Mouse (Mus musculus) liver, adult (tissue): ENCODE data around the gene Arhgef17.

Source experiments
- GATA4 ChIP-seq: IDR thresholded peaks from 2 replicates; pipeline ENCODE4 v1.6.1; 2014; ENCODE audit warnings: mild to moderate bottlenecking, low read length; ENCODE audit not compliant: insufficient replicate concordance

The Arhgef17 gene

DNA sequence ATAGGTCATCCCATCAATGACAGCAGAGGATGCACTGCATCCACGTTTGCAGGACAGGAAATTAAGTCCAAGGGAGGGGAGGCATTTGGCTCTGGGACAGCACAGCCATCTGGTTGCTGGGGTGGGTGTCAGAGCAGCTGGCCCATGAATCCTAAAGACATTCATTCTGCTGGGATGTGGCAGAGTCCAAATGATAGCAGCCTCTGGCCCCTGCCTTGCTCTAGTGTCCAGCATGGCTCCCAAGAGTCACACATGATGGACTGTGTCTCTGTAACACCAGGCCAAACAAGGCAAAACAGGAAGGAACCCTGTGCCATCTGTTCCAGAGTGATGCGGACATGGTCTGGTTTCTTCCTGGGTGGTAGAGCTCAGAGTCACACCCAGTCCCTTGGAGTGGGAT, 20.0 kb upstream of the Arhgef17 start:
- no peak for TF ChIP-seq GATA4

DNA sequence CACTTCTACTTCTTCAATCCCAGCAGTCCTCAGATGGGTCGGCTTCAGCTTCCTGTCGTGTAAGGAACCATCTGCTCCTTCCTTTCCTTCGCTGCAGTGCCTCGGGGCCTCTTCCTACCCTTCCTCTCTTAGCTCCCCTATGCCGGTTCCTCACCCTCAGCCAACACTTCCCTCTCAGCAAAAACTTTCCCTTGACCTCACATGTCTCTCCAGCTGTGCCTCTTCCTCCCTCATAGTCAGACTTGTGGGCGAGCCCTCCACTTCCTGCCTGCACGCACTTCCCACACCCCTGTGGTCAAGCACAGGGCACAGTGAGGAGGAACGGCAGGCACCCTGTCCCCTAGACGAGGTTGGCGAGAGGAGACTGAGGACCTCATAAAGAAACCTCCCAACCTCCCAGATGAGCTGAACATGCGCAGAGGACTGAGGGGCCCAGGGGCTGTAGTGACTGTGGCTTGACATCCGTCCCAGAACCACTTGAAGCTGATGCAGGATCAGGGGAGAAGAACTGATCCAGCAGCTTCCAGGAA, 18.6 kb upstream of the Arhgef17 start:
- no peak for TF ChIP-seq GATA4

DNA sequence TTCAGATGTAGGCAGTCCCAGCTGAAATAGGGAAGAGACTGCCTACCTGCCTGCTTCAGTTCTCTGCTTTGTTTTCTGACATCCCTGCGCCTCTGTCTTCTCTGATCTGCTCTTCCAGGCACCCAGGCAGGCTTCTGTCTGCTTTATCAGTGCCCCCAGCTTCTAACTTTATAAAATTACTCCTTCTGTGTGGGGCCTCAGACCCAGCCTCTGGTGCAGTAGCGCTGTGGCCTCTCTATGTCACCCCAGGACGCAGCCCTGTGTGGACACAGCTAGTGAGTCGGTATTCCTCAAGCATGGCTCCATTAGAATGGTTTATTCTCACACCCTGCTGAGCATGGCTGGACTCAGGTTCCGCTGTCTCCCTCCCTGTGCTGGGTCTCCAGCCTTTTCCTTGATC, 18.1 kb upstream of the Arhgef17 start:
- no peak for TF ChIP-seq GATA4

DNA sequence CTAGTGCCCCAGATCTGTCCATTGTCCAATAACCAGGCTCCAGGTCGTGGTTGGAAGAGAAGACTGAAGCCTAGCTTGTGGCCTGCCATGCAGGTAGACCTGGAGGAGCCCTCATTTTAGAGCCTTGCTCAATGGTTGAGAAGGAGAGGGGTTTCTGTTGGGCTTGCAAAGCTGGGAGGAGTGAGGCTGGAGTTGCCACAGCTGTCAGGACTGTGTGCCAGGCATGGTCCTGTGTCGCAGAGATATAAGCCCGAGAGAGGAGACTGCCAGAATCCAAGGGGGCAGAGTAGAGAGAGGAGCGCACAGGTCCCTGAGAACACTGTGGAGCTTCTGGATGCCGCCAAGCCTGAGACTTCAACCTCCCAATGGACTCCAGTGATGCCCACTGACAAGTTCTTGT, 12.8 kb upstream of the Arhgef17 start:
- TF ChIP-seq GATA4: no peak

DNA sequence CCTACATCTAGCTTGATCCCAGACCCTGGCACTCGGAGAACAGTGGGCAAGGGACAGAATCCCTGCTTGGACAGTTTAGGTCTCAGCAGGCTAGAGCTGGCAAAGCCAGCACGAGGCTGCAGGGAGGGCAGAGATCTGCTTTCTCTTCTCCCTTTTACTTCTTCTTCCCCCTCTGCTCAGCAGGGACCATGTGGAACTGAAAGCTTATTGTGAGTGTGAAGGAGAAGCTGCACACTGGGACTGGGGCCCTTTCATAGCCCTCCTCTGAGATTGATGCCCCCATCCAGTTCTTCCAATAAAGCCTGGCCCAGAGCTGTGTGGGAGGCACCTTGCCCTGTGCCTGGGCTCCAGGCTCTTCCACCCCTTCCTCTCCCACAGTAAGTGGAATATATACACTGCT, 12.4 kb upstream of the Arhgef17 start:
- TF ChIP-seq GATA4: no peak

DNA sequence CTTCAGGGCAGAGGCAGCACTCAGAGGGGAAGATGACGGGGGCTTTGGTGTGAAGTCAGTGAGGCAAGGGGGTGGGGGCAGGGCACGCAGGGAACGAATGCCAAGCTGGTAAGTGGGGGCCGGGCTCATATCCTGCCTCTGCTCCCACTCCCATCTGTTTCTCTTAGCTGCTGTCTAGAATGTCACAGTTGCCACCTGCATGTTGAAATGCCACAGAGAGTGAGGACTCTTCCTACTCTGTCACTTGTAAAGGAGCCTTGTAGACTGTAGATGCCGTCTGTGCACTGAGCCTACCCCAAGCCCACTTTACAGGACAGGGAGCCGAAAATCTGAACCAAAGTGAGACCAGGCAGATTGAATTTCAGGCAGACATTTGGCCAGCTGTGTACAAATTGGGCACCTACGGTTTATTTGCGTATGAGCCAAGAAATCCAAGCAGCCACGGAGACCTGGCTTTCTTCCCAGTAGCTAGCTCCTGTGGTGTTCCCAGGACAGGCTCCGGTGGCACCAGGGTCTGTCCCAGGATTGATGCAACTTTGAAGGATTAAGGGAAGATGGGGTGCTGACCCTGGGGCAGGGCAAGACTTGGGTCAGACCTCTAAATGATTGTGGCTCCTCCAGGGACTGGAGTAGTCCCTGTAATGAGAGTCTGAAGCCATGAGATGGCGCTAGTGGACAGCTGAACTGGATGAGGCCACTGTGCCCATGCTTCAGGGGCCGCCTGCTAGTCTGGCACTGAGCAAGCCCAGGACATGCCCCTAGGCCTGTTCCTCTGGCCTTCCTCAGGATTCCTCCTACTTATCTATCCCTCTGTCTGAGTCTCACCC, 11.1 kb upstream of the Arhgef17 start:
- TF ChIP-seq GATA4: no peak

DNA sequence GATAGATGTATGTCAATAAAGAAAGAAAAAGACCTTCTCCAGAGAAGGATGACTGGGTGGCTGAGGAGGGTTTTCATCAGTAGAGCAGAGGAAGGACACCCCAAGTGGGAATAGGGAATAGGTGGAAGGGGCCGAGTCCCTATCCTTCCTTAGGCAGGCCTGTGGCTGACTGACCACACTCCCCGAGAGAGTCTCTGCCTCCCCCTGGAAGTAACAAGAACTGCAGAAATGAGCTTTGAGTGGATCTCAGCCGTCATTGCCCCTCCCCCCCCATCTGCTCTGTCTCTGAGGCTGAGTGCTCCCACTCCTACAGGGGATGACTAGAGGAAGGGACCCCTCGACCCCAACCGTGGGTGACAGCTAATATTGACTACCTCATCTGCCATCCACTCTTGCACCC, 9.3 kb upstream of the Arhgef17 start:
- TF ChIP-seq GATA4: no peak

DNA sequence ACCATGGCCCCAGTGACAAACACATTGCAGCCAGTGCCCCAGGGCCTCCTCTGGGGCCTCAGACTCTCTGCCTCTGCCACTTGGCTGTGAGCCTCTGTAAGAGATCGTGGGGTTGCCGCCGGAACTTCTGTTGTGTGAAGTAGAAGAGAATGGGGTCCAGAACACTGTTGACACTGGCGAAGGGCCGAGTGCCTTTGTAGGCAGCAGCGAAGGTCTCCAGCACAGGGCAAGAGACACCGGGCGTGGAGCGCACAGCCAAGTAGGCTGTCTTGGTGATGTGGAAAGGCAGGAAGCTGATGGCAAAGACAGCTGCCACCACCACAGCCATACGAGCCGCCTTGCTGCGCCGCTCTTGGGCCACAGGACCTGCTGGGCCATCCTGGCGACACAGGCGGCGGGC, 6.2 kb upstream of the Arhgef17 start:
- TF ChIP-seq GATA4: no peak

DNA sequence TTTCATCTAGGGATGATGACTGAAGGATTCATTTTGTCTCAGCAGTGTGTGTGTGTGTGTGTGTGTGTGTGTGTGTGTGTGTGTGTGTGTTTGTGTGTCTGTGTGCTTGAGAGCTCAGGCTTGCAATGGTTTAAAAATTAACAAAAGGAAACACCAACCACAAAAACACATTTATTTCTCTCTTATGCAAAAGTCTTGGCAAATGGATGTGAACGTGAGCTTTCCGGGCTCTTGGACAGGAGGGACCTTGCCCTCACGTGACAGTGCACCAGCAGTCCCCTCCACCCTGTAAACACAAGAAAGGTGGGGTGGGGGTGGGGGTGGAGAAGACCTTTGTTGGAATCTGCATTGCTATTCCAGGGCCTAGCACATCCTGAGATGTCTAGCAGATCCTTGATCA, 5.6 kb upstream of the Arhgef17 start:
- TF ChIP-seq GATA4: no peak

DNA sequence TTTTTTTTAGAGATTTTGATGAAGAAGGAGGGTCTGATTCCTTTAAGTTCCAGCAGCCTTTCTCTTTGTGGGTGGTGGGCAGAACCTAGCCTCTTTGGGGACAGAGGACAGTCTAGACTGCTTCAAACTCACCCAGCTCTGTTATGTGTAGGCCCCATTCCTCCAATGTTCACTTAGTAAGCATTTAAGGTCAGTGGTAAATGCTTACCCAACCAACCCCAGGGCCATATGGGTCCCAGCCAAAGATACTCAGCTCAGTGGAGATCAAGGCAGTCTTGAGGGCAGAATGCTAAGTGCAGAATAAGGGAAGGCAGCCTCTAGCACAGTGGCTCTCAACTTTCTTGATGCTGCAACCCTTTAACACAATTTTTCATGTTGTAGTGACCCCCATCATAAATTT, 1.6 kb upstream of the Arhgef17 start:
- TF ChIP-seq GATA4: no peak

DNA sequence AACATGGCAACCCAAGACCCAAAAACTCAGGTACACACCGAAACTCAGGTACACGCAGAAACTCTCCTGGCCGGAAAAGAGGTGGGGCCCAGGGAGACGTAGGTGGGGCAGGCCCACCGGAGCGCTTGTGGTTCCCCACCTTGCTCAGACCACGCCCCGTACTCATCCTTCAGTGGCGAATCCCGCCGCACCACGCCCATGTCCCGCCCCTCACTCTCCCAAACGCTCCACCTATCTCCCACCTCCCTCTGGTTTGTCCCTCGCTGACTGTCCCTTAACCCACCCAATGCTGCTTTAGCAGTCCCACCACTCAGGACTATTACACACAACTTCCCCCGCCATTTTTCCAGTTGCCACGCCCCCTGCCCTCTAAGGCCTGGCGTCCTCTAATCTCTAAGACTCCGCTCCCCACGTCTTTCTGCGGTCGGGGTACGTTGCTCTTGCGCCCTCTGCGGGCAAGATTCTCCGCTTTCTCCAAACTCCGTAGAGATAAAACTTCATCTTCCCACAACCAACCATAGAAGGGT, 637 bp upstream of the Arhgef17 start:
- no peak; the same call in 1 of the 2 replicates for TF ChIP-seq GATA4

DNA sequence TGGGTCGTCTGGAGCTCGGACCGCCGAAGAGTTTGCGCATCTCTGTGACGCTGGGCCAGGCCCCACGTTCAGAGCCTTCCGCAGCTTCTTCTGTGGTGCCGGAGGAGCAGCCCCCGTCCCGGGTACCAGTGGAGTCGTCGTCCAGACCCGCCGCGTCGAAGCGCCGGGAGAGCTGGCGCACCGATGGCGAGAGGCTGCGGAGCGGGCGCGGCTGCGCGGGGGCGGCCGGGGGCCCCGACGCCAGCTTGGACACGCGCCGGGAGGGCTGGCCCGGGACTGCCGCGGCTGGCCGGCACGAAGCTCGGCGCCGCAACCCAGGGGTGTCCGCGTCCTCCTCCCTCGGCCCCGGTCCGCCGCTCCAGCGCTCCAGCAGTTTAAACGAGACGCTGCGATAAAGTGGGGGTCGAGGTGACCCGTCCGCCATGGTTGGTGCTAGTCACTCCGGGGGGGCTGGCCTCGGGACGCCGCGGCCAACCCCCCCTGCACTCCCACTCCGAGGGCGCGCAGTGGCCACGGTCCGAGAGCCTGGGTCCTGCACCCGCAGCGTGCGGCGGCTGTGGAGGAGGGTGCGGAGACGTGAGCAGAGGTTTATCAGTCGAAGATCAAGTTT, 486 bp downstream of the Arhgef17 start:
- no peak for TF ChIP-seq GATA4

DNA sequence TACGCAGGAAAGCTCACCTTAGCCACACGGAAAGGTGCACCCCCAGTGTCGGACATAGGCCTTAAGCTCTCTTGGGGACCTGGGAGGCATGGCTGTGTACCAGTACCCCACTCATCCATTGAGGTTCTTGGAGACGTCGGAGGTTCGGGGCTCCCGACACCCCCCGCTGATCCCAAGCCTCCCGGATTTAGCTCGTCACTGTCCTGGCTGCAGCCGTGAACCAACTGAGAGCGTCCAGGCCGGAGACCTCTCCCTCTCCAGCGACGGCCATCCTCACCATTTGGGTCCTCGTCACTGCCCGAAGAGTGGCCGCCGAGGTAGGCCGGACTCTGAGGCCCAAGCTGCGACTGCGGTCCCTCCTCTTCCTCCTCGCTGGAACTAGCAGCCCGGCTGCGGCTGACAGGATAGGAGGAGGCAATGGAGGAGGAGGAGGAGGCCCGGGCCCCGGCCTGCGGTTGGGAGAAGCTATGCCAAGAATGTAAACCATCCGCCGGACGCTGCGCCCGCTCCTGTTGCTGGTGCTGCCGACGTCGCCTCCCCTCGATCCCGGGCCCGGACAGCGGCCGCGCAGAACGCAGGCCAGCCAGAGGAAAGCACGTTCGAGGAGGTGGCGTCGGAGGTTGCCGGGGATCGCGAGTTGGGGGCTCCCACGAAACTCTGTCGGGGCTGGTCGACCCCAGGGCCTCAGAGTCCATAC, 1.1 kb downstream of the Arhgef17 start:
- no peak for TF ChIP-seq GATA4

DNA sequence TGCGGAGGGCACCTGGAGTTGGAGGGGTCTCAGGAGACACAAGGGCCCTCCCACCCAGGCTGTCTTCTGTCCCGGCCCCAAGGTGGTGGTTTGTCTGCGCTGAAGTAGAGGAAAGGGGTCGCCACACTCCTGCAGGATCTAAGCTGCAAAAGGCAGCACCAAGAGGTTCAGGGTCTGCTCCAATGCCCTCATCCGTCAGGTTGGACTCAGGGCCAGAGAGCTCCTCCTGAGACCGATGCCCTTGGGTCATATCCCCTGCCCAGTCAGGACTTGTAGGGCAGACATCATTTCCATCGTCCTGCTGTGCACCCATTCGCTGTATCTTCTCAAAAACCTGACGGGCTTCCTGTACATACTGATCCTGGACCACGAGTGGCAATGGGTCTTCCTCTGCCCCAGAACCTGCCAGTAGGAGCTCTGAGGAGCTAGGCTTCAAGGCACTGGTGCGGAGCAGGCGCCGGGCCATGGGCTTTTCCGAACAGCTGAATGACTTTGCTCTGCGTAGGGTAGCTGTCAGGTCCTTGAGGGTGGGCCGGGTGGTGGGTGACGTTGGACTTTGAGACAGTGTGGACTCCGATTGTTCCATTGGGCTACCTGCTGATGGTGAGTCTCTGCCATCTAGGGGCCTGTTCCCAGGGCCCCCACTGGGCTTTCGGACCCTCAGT, 2.1 kb downstream of the Arhgef17 start:
- no peak for TF ChIP-seq GATA4

DNA sequence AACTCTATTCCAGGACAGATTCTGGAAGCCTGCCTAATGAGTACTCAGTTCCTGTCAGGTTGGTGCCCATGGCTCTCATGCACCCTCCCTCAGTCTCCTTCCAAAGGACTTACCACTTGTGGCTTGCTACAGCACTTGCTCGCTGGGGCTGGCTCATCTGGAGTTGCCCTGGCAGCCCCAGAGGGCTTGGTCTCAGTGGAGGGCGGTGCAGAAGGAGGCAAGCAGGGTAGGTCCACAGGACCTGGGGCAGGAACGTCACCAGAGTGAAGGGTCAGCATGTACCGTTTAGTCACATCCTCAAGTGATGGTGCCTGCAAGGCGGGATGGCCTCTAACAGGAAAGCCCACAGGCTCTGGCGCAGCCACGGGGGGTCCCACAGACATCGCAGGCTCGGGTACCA, 3.5 kb downstream of the Arhgef17 start:
- no peak for TF ChIP-seq GATA4
